Mouse (Mus musculus) spleen, adult 2 months (tissue): Measurements from ENCODE around the gene Dhrs7c. TPM values are rescaled to one million over a fixed set of nuclear protein-coding genes. Genes with fewer than 3 reads are reported as not detected.

Experiments
- DNase-seq, 2 experiments: peaks; one replicate each; pipeline versions ENCODE4 v3.0.0 to v3.0.0-alpha.2; 2012 to 2021; ENCODE audit warnings: low spot score in 2 of 2, low read depth in 1 of 2
- H3K27ac ChIP-seq: fragments of 200-500 bp; 2 replicates; pipeline ENCODE4 v1.5.1; 2012; ENCODE audit warnings: low read length, inconsistent platforms; ENCODE audit not compliant: insufficient read depth
- H3K27me3 ChIP-seq: fragments of 200-500 bp; 2 replicates; pipeline ENCODE4 v1.6.1; 2012; ENCODE audit warnings: mild to moderate bottlenecking, moderate library complexity, low read length, inconsistent platforms; ENCODE audit not compliant: control insufficient read depth, insufficient read depth
- H3K36me3 ChIP-seq: fragments of 200-500 bp; 2 replicates; pipeline ENCODE4 v1.6.1; 2012; ENCODE audit warnings: mild to moderate bottlenecking, low read length, inconsistent platforms; ENCODE audit not compliant: control insufficient read depth, insufficient read depth
- H3K4me1 ChIP-seq: fragments of 200-500 bp; 2 replicates; pipeline ENCODE4 v1.6.1; 2011; ENCODE audit warnings: inconsistent platforms; ENCODE audit not compliant: control insufficient read depth, insufficient read depth, insufficient read length
- H3K4me3 ChIP-seq: fragments of 200-500 bp; 2 replicates; pipeline ENCODE4 v1.5.1; 2011; ENCODE audit warnings: mild to moderate bottlenecking, inconsistent platforms; ENCODE audit not compliant: insufficient read depth, insufficient read length; ENCODE audit errors: extremely low read depth
- CTCF ChIP-seq: fragments of 200-500 bp; IDR thresholded peaks from 2 replicates; pipeline ENCODE4 v1.5.1; 2011; ENCODE audit warnings: mild to moderate bottlenecking, inconsistent platforms; ENCODE audit not compliant: insufficient read depth, insufficient read length, insufficient replicate concordance; ENCODE audit errors: extremely low read depth
- POLR2A ChIP-seq: fragments of 200-500 bp; IDR thresholded peaks from 2 replicates; pipeline ENCODE4 v1.6.1; 2011; ENCODE audit warnings: low read depth, low read length, inconsistent platforms
- WGBS: fragments of 180-500 bp; shearing (Covaris S2); methylation state at CpG from one replicate; pipeline ENCODE4 v1.1.7; 2018; 5-methylcytosine and 5-hydroxymethylcytosine counted together
- polyA plus RNA-seq: library from polyadenylated mRNA; depleted of rRNA; stranded (reverse); fragments of >200 nt; gene quantifications from 2 replicates; pipeline ENCODE4 v1.2.3, GENCODE M21; 2012

The Dhrs7c gene
- polyA plus RNA-seq, 1 experiment, result not detected

- Histone ChIP-seq H3K36me3 (no peaks in the 10 kb centered on the region), H3K4me1 (no peaks in the 10 kb centered on the region), H3K27me3 (no peaks in the 10 kb centered on the region), H3K27ac (no peak overlapping the region), H3K4me3 (no peak overlapping the region)
- DNase-seq, result no peak
- TF ChIP-seq CTCF (no peak), POLR2A (no peak)
- WGBS, result 18% methylated on average over 5 of the region's 5 CpGs
Observed at GRCm38 (mm10) chr11:67819604-67820003, 21.6 kb downstream of the Dhrs7c start.

GRCm38 (mm10) chr11:67820221-67820620 lies 22.2 kb downstream of the Dhrs7c start:
- TF ChIP-seq CTCF (no peak), POLR2A (no peak)
- no peak overlapping the region for H3K4me3 ChIP-seq

GRCm38 (mm10) chr11:67821560-67821959 lies 23.6 kb downstream of the Dhrs7c start:
- H3K4me1 ChIP-seq, result no peaks in the 10 kb centered on the region
- DNase-seq, result no peak
- WGBS, result 89% methylated on average over 6 of the region's 6 CpGs
- no peak overlapping the region for H3K27ac ChIP-seq
- no peaks in the 10 kb centered on the region for H3K27me3 ChIP-seq
- TF ChIP-seq CTCF (no peak), POLR2A (no peak)
- no peak overlapping the region for H3K4me3 ChIP-seq
- H3K36me3 ChIP-seq, result no peaks in the 10 kb centered on the region

More at GRCm38 (mm10) chr11:67820221-67820620, 22.2 kb downstream of the Dhrs7c start:
- Histone ChIP-seq H3K4me1 (no peaks in the 10 kb centered on the region), H3K27me3 (no peaks in the 10 kb centered on the region), H3K27ac (no peak overlapping the region), H3K36me3 (no peaks in the 10 kb centered on the region)
- DNase-seq, result no peak
- WGBS, result 24% methylated on average over 4 of the region's 4 CpGs

- H3K4me3 ChIP-seq, result no peak overlapping the region
- no peaks in the 10 kb centered on the region for H3K4me1 ChIP-seq
- DNase-seq, result no peak
- no peaks in the 10 kb centered on the region for H3K36me3 ChIP-seq
- no peaks in the 10 kb centered on the region for H3K27me3 ChIP-seq
- TF ChIP-seq POLR2A, result no peak
- TF ChIP-seq CTCF, result no peak
- no peak overlapping the region for H3K27ac ChIP-seq
- 37% methylated on average over 12 of the region's 12 CpGs for WGBS
Observed at GRCm38 (mm10) chr11:67828360-67829059, 30.5 kb downstream of the Dhrs7c start.

- WGBS, result 58% methylated on average over 6 of the region's 6 CpGs
- Histone ChIP-seq H3K4me3 (no peak overlapping the region), H3K27me3 (no peaks in the 10 kb centered on the region), H3K27ac (no peak overlapping the region), H3K36me3 (no peaks in the 10 kb centered on the region), H3K4me1 (no peaks in the 10 kb centered on the region)
- DNase-seq, result no peak
- TF ChIP-seq CTCF (no peak), POLR2A (no peak)
Observed at GRCm38 (mm10) chr11:67829530-67829929, 31.5 kb downstream of the Dhrs7c start.

- H3K27me3 ChIP-seq, result no peaks in the 10 kb centered on the region
- TF ChIP-seq CTCF (no peak), POLR2A (no peak)
- no peaks in the 10 kb centered on the region for H3K36me3 ChIP-seq
- 80% methylated on average over 5 of the region's 5 CpGs for WGBS
- DNase-seq, result no peak
- H3K4me1 ChIP-seq, result no peaks in the 10 kb centered on the region
- H3K4me3 ChIP-seq, result no peak overlapping the region
- H3K27ac ChIP-seq, result no peak overlapping the region
Observed at GRCm38 (mm10) chr11:67831820-67832219, 33.8 kb downstream of the Dhrs7c start.

GRCm38 (mm10) chr11:67835408-67836078 lies 37.6 kb downstream of the Dhrs7c start:
- H3K4me1 ChIP-seq, result no peaks in the 10 kb centered on the region
- TF ChIP-seq POLR2A (no peak), CTCF (no peak)
- H3K27ac ChIP-seq, result no peak overlapping the region
- H3K4me3 ChIP-seq, result no peak overlapping the region
- H3K27me3 ChIP-seq, result no peaks in the 10 kb centered on the region
- WGBS, result 89% methylated on average over 10 of the region's 10 CpGs
- no peaks in the 10 kb centered on the region for H3K36me3 ChIP-seq
- no peak for DNase-seq
